Mouse (Mus musculus): ENCODE measurements at regions not wholly inside any gene's neighbourhood (a gene's known extent, or its start where the extent isn't known, plus 50 kb on each side); places are given as distances from the start of the nearest gene placed in this dataset.

DNA sequence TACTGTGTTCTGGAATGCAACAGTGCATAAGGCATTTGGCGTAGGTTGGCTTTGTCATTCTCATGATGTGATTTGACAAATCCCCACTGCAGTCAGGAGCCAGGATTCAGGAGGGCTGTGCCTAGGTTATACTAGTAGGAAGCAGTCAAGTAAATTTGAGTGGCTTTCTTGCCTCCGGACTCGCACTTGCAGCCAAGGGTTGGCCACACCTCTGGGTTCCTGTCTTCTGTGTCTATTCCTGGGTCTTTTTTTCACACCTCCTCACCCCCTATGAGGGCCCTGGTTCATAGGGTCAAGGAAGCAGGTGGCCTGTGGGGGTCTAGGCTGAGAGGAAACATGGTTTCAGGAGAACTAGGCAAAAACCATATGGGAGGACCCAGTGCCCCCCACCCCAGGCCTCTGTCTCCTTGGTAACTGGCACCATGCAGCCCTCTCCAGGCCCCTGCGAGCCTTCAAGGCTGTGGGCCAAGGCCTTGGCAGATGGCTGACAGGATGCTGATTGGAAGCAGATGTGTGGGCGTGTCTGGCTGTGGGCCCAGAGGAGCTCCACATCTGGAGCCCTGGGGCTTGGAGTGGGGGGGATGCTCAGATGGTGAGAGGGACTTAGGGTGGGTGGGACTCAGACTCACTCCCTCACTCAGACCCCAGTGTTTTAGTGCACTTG is 195.7 kb downstream of the Rgs3 start:
- peak; percentile 74 for DNase-seq (ENCODE audit: low spot score)

DNA sequence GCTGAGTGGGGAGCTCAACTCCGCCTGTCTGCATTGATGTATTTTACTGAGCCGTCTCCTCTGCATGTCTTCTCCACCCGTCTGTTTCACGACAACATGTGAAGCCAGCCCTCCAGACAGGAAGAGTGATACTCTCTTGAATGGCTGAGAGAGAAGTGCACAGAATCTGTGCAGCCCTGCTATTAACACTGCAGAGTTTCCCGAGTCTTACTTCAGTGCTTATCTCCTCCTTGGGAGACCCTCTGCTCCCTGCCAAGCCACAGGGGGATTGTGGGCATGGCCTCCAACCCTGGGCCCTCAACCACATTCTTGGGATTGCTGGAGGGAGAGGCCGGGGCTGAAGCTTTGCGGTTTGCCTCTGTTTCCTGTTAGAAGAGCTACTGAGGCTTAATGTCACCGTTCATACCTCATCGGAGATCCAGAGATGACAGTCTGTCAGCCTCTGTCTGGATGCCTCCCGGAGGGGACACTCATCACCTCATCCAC is 197.1 kb downstream of the Rgs3 start:
- DNase-seq (ENCODE audit: low spot score) = peak; percentile 84

DNA sequence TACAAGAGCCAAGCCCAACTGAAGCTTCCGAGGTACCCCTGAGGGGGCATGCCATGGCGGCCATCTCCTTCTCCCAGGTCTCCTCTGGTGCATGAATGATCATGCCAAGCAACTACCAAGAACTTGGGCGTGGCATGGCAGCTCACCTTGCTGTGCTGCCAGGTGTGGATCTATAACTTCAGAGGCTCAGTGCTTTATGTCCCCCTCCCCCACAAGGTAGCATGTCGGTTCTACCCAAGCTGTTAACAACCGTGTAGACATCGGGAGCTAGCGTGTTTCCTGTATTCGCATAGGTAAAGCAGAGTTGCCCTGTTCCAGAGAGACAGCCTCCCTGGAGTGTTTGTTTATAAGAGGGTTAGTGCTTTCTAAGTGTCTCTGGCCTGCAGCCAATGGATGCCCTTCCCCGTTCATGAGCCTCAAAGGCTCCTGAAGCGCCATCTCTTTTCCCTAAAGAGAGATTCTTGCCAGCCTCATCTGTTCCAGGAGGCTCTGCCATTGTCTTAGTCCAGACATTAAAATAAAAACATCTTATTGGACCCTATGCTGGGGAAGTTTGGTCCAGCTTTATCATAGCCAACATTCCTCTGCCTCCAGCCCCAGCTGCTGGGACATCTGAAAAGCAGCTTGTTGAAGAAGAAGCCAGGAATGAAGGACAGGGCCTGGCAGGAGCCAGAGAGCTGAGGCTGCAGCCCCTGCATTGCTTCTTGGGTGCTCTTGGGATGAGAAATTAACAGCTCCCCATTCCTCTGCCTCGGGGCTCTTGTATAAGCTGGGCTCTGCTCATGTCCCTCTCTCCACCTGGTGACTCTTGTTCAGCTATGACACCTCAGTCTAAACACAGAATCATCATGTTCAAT is 201.3 kb downstream of the Rgs3 start:
- no peak for DNase-seq (ENCODE audit: low spot score)

DNA sequence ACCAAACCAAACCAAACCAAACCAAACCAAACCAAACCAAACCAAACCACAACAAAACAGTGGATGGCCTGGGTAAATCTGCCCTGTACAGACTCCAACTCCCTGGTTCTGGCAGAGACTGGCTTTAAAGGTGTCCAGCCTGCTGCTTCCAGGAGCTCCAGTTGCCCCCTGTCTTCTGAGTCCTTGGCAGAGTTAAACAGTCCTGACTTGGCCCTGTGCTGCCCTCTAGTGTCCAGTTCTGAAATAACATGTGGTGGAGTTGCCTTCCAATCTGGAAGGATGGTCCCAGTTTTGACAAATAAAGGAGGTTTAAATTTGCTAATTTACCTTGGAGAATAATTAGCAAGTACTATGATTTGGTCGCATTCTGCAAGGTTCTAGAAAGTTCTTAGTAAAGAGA is 202.0 kb downstream of the Rgs3 start:
- peak; percentile 77 for DNase-seq (ENCODE audit: low spot score)

DNA sequence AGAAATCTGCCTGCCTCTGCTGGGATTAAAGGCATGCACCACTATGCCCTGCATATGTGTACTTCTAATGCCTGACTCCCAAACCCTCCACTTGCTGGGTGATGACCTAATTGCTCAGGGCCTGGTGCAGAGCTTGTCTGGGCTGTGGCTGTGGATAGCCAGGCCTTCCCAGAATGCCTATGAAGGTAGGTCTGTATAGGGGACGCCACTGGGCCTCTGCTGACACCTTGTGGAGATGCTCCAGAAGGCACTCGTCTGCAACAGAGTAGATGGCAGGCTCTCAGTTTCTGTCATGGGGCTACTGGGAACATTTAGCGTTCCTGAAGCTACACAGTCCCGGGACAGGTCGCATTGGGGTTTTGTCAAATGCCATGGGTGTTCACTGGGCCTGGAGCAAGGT is 201.4 kb upstream of the Zfp618 start:
- peak; percentile 74 for DNase-seq (ENCODE audit: low spot score)

DNA sequence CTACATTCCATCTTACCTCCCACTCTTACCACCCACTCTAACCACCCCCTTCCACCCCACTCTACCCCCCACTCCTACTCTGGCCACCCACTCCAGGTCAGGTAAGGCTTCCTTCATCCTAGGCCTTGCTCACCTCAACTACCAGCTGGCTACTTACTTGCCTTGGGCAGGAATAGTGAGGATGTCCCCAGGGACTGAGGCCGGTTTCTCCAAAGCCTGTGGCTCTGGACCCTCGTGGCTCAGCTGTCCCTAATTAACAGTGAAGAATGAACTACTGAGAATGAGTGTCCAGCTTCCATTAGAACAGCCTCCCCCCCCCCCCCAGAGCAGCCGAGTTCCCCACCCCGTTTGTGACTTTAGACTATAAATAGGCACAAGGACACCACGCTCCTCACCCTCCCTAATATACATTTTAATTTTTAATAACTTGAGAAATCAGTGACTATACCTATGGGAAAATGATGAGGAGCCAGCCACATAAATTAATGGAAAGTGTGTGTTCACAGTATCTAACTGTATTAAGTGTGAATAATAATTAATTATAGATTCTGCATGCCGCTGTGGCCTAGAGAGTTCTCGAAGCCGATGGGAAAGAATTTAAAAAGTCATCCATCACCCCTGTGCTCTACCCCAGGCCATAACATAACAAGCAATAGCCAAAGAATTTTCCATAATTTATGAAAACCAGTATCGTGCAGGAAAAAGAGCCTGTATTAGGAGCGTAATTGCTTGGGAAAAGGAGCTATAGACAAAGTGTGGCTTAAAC is 195.7 kb upstream of the Zfp618 start:
- no peak for DNase-seq (ENCODE audit: low spot score)

DNA sequence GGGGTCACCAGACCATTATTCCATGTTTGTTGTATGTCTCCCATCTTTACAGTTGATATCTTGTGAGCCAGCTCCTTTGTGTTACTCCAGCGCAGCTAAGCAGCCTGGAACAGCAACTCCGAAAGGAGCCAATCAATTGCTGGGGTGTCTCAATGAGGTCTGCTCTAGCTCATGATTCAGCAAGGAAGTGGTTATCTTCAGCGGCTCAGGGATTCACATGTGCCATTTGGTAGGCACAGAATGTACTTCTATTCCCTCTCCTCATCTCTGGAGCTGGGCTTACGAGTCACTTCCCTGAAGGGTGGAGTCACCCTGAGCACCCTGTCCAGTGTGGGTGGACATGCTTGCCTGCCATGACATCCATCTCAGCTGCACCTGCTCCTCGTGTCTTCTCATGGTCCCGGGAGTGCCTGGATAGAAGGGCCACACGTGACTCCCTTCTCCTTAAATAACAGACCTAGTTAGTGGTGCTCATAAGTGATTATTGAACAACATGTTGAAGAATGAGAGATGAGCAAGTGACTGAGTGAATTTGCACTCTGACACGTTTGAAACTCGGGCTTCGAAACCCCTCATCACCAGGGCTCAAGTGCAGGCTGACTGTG is 190.3 kb upstream of the Zfp618 start:
- no peak for DNase-seq (ENCODE audit: low spot score)

DNA sequence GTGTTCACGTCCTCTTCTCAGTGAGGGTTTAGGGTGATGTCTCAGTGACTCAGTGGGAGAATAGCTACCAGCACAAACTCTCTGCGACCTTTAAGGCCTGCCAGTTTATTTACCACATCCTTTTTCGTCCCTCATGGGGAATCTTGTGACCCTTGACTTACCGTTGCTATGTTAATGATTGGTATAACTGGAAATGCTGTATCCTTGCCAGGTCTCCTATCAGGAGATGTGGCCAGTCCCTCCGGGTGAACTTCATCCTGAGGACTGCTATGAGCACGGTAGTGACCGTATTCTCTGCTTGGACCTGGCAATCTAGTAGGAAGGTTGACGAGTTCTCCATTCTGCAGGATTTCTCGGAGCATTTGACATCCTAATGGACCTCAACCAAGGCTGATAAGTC is 188.5 kb upstream of the Zfp618 start:
- DNase-seq (ENCODE audit: low spot score) = no peak

DNA sequence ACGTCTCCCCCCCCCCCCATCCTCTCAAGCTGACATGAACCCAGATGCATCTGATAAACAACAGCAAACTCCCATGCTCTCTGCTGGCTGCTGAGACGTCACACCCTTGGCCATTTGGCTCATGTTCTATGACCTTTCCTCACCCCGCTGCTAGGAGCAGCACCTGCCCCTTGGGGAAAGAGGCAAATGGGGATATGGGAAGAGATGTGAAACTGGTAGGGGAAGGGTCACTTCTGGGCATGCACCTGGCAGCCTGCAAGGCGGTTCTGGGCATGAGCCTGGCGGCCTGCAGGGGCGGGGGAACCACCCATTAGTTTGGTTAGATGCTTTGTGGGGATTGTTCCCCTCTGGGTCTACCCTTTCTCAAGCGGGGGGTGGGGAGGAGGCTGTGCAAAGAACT is 187.9 kb upstream of the Zfp618 start:
- no peak for DNase-seq (ENCODE audit: low spot score)

DNA sequence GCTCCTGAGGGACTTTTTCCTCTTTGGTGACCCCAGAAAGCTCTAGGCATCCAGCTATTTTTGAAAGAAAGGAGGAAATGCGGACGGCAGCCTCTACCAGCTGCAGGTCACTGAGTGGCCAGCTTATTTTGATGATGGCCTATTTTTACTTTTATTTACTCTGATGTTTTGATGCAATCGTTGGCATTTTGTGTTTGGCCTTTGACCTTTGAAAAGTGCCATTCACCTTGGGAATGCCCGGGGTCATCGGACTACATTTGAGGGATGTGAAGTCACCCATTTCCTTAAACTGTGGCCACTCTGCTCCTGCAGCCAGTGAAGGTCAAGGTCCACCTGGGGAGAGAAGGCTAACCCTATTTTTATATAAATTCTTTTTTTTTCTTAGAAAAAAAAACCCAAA is 186.8 kb upstream of the Zfp618 start:
- no peak for DNase-seq (ENCODE audit: low spot score)

DNA sequence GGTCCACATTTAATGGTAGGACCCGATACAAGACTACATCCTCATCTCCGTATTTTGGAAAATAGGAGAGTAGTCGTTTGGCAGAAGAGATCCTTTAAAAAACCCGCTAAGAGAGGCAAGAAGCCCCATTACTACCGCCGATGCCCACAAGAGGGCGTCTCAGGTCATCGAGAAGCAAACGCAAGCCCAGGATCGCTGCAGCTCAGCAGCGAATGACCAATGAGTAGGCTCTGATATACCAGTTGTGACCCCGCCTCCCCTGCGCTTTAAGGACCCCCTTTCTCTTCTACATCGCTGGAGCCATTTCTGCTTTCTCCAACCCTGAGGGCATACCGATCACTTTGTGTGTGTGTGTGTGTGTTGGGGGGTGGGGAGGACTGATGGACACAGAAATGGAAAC is 185.0 kb upstream of the Zfp618 start:
- peak; percentile 84 for DNase-seq (ENCODE audit: low spot score)

DNA sequence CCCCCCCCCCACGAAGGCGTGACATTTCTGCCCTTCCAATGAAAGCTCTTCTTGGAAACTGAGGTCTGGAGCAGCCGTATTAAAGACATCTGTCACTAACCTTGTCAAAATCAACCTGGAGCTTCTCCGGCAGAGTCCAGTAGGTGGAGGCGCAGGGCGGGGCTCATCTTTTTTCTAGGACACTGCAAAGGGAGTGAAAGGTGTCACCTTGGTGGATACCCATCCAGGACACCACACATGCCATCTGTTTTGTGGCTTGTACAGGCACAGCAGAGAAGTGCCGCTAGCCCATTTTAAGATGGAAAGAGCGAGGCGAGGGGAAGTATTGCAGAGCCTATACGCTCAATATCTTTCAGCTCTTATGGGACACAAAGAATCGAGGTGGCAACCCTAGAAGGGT is 184.5 kb upstream of the Zfp618 start:
- DNase-seq (ENCODE audit: low spot score) = no peak

DNA sequence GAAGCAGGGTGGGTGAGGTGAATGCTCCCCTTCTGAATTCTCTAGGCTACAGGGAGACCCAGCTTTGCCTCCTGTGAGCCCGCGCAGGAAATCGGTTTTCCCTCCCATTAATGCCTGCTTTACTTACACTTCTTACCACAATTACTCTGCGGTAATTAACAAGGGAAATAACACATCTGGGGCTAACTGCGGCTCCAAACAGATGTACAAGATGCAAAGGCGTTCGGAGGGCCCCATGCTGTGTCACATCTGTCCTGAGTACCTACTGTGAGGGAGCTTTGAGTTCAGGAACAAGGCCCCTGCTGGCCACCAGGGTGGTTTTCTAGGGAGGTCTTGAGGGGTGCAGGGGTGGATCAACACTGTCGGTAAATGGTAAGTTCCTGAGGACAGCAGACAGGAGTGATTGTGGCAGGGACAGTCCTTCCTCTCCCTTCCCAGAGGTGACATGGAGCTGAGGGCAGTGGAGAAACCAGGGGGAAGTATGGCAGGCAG is 184.0 kb upstream of the Zfp618 start:
- DNase-seq (ENCODE audit: low spot score) = no peak

DNA sequence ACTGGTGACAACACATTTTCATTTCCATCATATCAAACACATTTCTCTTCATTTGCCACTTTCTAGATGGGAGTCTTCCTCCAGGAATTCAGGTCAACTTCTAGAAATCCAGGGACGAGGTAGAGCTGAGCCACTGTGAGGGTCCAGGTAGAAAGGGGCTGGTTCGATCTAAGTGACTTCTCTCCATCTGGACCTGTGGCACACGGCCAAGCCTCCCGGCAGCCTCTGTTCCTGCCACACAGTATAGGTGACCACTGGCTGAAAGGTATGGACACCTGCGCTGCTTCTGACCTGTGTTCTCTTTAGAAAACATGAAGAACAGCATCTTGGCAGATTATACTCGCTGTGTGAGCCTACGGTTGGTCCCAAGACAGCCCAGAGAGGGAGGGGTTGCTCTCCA is 179.7 kb upstream of the Zfp618 start:
- DNase-seq (ENCODE audit: low spot score) = no peak

DNA sequence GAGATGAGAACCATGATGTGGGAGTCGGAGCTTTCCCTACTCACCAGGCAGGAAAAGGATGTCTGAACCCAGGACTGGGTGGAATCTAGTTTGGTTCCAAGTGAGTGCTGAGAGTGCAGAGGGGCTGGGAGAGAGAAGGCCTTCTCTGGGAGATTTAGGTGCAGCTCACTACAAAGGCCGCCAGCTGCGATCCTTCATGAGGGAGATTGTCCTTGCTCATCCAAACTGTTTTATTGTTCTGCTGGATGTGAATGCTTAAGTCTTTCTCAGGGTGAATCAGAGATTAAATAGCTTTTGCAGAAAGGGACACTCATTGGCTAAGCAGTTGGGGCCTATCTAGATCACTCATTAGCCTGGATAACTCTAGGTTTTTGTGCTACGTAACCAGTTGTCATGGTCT is 175.7 kb upstream of the Zfp618 start:
- no peak for DNase-seq (ENCODE audit: low spot score)

DNA sequence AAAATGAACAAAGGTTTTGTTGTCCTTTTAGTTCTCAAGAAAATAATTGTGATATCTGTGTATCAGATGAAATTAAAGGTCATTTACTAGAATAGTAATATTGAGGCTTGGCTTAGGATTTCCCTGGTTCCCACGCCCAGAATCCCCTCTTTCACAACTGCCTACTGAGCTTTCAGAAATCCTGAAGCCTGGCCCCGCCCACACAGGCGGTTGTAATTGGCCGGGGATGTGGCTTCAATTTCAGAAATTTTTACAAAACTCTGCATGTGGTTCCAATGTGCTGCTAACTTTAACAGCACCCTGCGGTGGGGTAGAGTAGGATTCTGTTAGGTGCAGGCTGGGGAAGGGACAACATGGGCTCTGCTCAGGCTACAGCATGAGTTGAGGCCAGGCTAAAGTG is 171.8 kb upstream of the Zfp618 start:
- no peak for DNase-seq (ENCODE audit: low spot score)

DNA sequence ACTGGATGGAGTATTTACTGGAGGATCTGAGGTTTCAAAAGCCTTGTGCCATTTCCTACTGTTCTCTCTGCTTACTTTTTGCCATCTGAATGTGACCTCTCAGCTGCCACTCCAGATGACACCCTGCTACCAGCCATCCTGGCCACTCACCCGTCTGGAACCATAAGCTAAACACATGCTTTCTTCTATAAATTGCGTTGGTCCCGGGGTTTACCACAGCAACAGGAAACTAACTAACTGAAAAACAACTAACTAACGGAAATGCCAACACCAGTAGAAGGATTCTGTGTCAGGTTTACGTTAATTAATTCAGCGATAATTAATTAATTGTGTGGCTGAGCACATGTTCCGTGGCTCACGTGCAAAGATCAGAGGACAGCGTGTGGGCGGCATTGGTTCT is 169.8 kb upstream of the Zfp618 start:
- peak; percentile 27 for DNase-seq (ENCODE audit: low spot score)

DNA sequence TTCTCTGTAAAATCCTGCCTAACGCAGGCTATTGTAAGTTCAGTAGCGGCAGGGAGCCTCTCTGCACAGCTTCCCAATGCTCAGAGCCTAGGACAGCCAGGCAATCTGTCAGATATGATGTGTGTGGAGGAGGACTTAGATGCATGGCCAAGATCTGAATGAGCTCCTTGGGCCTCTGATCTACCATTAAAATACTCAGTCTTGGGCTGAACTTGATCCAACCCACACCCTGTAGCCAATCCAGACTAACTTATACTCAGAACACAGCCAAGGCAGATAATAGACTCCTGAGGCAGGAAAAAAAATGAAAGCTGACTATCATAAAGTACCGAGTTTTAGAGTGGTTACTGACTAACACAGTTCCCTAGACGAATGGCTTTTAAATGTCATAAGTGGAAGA is 165.4 kb upstream of the Zfp618 start:
- no peak for DNase-seq (ENCODE audit: low spot score)

DNA sequence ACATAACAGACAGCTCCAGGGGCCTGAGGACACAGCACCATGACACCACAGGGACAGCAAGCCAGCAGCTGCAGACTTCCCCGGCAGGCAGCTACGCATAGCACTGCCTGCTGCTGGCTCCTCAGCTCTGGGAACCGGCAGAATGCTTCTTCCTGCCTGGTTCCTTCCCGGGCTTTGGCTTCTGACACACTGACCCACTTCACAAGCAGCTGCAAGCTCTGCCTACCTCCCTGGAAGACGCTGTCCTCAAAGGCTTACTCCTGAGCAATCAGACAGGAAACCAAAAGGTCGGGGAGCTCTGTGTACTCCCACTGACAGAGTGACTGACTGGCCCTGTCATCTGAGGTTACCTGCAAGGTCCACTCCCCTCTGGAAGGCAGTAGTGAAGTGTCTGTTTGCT is 159.5 kb upstream of the Zfp618 start:
- DNase-seq (ENCODE audit: low spot score) = peak; percentile 81

DNA sequence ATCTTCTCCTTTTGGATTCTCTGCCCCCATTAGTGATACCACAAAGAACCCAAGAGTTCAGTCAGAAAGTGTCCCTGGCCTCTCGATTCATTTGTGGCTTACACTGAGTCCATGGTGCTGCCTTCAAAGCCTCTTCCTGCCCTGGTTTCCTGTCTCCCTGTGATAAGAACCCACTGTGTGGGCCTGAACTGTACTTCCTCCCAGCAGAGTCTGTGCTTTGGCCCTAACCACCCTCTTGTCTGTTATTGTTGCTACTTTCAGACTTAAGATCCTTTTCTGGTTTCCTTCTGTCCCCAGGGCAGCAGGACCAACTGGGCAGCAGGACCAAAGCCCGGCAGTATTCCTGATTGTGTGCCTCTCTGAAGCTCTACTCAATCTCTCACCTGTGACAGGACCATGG is 158.6 kb upstream of the Zfp618 start:
- peak; percentile 61 for DNase-seq (ENCODE audit: low spot score)

DNA sequence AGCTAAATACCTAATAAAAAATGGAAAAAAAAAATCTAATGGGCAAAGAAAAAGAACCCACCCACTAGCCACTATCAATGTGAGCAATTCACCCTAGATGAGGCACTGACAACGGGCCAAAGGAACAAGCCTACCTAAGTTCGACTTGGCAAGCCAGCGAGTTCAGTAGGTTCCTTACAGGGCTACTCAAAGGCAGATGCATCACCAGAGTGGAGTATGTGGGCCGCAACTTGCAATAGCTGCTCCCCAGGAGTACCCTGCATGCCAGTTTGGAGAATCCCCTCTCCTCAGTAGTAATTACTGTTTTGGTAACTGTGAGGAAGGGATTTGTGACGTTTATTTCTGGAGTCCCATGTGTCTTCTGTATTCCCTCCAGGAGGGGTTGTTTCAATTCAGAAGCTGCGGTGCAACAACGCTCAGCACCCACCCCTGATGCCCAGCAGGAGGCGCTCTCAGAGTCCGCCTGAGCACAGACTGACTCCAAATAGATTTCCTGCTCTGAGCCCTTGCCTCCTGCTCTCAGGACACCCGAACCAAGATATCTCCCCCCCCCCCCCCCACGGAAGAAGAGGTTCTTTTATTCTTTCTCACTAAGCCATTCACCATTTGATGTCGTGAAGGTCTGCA is 157.3 kb upstream of the Zfp618 start:
- DNase-seq (ENCODE audit: low spot score) = no peak
